Mouse (Mus musculus) liver, embryonic 14.5 days (tissue): ENCODE measurements around the gene Slc16a4.

Source experiments
- CTCF ChIP-seq: IDR thresholded peaks from 2 replicates; pipeline ENCODE4 v1.5.1; 2016; ENCODE audit warnings: antibody characterized with exemption, low read depth, control low read depth
- EP300 ChIP-seq: IDR thresholded peaks from 2 replicates; pipeline ENCODE4 v1.6.1; 2016; ENCODE audit warnings: antibody characterized with exemption, low read depth

DNA sequence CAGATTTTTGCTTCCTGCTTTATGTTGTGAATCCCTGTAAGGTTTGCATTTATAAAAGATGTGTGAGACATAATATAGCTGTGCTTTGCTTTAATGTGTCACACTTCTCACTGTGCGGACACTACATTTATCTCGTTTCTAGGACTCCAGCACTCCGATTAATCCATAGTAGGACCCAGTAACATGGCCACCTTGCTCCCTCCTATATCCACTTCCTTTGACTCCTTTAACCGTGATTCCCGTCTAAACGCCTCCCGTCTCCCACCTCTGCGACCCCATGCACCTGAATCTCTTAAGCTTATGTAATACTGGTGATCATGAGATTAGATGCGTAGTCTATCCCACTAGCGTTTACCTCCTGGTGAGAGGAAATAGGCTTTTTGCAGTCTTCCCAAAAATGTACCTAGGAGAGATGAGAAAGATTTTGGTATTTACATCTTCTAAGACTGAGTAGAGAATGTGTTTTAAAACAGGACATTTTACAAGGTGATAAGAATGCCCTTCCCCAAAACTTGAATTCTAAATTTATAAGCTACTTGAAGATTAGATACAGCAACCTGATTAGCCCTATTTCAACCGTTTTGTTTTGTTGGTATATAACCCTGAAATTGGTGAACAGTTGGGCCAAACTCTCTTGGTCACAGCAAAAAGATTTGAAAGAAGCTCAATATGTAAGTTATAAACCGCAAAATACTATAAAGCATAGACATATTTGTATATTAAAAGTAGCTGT is 43.3 kb downstream of the Slc16a4 start:
- no peak for TF ChIP-seq EP300
- no peak for TF ChIP-seq CTCF
